Mouse (Mus musculus) heart, postnatal 10 days (tissue): ENCODE data around the gene Ptprg. TPM values are rescaled to one million over a fixed set of nuclear protein-coding genes. Genes with fewer than 3 reads are reported as not detected.

Experiments used
- DNase-seq, 2 experiments: peaks; one replicate each; pipeline ENCODE4 v3.0.0; 2021
- intact Hi-C: fragments of 180-260 bp; cut with DNase I; formaldehyde crosslinking; loops from one replicate; pipeline ENCODE4 v1.15.1; 2025
- total RNA-seq, 2 experiments: library from RNA; stranded (reverse); gene quantifications; 2 replicates each; pipeline ENCODE4 v1.2.3; 2021

Ptprg gene
- total RNA-seq, 2 experiments from 2014 or later, result 79.8 to 89.9 TPM

DNA sequence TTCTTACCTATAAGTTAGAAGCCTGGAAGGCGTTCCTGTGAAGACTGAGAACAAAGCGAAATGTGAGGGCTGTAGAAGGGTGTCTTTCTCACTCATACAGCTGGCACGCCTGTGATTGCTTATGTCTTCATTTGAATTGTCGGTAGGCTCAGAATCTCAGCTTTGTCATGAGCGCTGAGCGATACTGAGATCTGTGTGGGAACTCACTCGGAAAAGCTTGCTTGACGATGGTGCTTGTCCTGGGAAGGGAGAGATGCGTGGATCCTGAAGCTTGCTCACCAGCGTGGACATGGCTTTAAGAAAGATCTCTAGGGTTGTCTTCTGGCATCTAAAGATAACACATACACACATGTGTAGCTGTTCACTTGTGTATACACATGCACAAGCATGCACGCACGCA lies 516.4 kb downstream of the Ptprg start:
- intact Hi-C loops, result no loop called here
- no peak for DNase-seq

DNA sequence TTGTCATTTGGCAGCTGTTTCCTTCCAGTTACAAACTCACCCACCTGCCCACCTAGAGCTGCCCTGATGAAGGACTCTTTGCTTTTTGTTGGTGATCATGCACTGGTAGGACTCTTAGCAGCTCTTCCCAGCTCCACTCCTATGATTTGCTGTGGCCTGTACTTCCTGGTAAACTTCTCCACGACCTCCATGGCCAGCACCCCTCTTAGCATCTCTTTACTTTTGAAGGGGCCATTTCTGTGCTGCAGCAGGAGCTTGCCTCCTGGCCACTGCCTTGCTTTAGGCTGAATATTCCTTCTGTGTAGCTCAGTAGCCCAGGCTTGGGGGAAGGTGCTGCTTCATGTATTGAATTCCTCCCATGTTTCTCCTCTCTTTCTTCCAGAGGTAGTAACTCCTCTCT lies 517.0 kb downstream of the Ptprg start:
- DNase-seq, result no peak
- intact Hi-C loops, result no loop called here

DNA sequence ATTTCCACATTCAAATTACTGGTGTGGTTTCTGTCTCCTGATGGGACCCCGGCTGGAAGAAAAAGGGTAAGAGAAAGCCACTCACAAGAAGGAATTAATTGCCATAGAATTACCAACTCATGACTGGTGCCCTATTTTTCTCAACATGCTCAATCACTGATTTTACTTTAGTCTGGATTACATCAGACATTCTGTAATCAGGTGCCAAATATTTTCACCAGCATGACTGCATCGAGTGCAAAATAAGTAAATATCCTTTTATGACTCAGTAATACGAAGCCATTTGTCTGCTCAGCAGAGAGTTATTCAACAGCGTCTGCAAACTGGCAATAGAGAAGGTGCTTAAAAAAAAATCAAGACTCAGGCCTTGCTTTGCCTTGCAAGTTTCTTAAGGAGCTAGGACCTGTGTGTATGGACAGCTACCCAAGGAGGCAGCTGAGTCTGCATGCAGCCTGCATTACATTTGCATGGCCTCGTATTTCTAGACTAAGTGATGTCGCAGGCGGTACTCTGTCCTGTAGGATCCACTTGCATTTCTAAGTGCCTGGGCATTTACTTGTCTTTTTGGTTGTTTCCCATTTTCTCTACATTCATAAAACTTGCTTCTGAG lies 517.6 kb downstream of the Ptprg start:
- intact Hi-C loops, result no loop called here
- no peak for DNase-seq

GRCm38 (mm10) chr14:12072026-12072861 lies 518.9 kb downstream of the Ptprg start:
- intact Hi-C loops, result no loop called here
- no peak for DNase-seq

DNA sequence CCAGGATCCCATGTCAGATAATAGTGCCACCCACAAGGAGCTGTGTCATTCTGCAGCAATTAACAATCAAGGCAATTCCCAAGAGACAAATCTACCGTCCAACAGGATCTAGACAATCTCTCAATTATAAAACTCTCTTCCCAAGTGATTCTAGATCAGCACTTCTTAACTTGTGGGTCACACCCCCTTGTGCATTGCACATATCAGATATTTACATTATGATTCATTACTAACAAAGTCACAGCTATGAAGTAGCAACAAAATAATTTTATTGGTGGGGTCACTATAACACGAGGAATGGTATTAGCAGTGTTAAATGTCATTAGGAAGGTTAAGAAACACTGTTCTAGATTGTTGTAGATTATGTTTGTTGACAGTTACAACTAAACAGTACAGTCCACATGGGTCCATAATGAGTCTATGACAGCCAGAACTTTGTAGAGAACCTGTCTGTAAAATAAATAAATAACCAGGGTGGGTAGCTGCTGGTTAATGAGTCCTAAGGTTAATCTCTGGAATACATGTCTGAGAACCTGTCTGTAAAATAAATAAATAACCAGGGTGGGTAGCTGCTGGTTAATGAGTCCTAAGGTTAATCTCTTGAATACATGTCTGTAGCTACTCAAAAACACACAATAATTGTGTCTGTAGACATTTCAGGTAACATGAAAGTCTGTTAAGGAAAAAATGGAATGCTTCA lies 520.2 kb downstream of the Ptprg start:
- intact Hi-C loops, result no loop called here
- DNase-seq, result no peak

DNA sequence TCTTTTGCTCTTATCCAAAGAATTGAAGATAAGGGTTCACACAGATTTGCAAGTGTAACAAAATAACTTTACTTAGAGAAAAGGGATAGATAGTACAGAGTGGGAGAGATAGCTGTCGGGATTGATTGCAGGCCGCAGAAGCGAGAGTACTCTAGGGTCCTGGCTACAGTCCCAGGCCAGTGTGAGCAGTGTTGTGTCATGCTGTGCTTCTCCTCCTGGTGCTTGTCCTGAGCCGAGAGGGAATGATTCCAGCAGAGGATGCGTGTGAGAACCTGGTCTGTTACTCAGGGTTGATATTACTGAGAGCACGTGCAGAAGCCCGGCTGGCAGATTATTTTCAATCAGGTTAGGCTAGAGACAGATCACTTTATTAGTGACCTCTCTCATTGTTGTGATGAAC lies 523.9 kb downstream of the Ptprg start:
- intact Hi-C loops, result no loop called here
- DNase-seq, result peak; percentile 12 to 35

DNA sequence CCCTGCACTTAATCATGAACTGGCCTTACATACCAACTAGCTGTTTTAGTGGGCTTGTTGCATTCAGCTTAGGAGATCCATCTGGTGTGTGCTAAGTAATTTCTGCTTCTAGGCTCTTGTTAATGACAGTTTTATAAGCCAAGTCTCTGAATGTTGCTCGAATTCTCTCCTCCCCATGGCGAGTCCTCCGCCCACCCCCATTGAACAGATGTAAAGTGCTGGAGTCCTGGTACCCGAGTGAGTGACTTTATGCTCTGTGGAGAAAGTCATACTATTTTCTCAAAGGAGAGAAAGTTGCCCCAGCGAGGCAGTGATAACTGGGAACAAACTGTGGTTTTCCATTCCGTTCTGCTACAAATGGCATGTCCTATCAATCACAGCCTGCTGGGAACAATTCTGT lies 525.9 kb downstream of the Ptprg start:
- intact Hi-C loops, result no loop called here

GRCm38 (mm10) chr14:12079833-12080401 lies 526.6 kb downstream of the Ptprg start:
- no peak for DNase-seq
- intact Hi-C loops, result no loop called here

More for the DNA sequence above, 525.9 kb downstream of the Ptprg start:
- no peak for DNase-seq

DNA sequence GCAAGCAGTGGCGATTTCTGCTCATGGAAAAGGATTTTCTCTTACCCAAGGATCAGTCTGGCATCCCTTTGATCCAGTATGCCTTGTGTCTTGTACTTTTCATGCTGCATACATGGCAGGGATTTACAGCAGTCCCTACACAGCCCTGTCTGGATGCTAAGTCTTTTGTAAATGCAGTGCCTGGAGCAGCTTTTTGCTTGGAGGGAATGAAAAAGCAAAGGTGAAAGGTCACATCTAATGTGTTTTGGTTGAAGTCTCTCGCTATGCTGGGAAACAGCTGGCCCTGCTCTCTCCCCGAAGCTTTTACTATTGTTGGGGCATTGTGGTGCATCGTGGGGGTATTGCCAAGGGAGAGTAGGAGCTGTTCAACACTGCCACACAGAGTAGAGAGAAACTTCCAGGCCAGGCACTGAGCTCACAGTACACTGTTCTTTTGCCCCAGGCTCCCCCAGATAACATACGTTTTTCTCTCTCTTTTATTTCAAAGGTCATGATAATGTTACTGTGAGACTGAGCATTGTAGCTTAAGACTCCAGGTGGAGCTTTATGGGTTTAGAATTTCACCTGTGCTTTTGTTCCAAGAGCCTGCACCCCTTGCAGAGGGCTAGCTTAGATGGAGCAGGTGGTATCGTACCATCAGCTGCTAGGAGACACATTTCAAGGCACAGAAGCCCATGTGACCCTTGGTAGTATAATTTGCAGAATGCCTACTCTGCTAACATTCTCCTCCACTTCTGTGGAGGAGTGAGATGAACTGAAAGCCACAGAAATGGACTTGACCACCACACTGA lies 529.0 kb downstream of the Ptprg start:
- no peak for DNase-seq
- intact Hi-C loops, result no loop called here

DNA sequence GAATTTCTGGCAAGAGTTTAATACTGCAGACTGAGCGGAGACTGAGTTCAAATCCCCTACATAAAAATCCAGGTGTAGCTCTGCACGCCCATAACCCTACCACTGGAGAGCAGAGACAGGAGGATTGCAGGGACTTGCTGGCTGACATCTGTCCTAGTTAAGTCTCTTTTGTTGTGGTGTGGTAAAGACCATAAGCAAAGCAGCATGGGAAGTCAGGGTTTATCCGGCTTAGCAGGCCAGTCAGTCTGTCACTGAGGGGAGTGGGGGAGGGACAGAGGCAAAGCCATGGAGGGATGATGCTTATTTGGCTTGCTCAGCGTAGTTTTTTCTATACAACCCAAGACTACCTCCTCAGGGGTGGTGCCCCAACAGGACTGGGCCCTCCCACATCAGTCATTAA lies 530.7 kb downstream of the Ptprg start:
- DNase-seq, result no peak
- intact Hi-C loops, result no loop called here

DNA sequence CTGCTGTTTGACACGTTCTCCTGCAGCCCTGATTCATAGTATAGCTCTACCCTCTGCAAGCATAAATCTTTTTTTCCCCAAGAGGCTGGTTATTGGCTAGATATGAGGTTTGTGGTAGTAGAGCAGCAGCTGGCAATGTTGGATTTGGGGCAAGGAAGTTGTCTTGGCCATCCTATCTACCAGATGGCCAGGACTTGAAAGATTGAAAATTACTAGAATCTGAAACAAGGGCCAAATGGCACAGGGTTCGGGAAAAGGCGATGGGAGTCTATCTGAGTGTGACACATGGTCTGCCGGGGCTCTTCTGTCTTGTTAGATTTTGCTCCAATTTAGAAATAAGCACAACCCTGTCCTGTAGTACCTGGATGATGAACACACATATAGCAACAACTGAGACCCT lies 531.7 kb downstream of the Ptprg start:
- no peak for DNase-seq
- intact Hi-C loops, result no loop called here

DNA sequence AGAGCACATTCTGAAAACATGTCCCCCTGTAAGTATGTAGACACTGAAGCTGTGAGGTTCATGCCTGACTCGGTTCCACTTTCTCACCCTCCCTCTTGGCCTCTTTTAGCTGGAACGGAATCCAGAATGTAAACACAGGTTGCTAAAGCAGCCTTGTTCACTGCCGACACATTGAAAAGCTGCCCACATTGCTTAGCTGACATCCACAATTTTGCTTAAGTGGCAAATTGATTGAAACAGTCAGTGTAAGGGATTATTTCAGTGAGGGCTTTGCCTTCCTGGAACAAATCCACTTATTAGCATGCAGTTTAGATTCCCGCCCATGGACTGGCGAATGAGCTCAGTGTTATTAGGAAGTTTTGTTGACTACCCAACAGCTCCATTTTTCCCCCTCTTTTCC lies 532.8 kb downstream of the Ptprg start:
- intact Hi-C loops, result no loop called here
- no peak for DNase-seq

DNA sequence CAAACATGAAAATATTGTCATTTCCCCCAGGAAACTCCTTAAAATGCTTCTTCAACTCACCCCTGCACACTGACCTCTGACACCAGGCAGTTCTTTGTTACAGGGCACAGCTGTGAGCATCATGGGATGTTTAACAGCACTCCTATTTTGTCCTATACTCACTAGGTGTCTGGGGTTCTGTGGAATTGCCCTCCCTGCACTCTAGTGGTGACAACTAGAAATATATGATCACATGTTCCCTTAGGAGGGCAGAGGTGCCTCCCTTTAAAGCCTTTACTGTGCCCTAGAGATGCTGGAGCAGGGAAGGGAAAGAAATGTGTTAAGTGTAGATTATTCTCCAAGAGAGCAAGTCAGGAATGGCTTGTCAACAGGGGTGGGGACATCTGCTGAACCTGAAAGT lies 536.6 kb downstream of the Ptprg start:
- no peak for DNase-seq
- intact Hi-C loops, result no loop called here

- intact Hi-C loops, result no loop called here
- DNase-seq, result no peak
Observed at GRCm38 (mm10) chr14:12091730-12092129, 538.4 kb downstream of the Ptprg start.

DNA sequence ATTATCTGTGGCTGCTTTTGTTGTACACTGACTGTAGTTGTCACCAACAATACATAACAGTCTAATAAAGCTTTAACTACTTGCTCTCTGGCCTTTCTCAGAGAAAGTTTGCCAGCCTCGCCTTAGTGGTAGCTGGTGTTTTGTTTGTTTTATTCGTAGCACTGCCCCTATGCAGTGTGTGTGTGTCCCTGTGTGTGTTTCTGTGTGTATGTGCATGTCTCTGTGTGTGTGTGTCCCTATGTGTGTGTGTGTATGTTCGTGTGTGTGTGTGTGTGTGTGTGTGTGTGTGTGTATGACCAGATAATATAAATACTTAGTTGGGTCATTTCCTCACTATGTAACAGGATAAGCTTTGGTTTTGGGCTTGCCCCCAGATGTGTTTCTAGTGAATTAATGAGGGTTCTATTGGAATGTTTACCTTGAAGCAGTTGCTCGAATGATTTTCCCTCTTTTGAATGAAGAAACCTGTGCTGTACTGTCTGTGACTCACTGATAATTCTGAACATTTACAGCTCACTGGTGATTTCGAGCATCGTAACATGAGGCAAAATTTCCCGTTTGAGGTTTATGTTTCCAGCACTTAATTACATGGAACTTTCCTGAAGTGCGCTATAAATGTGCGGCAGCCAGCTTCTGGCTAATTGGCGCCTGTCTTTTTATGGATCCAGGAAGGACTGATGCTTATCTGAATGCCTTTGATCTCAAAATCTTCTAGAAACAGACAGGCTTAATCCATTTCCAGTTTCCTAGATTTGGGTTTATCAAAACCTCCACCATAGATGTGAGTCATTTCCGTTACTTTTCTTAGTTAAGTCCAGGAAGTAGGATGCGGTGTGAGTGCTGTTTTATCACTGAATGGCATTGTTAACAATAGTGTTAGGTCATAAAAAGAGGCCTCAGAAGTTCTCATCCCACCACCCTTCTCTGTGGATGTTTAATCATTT lies 546.3 kb downstream of the Ptprg start:
- intact Hi-C loops, result loop anchor here (2.0 kb wide), 1 partner anchor 37 kb away; no protein-coding TSS in a partner anchor
- DNase-seq, result peak in 1 of 2 experiments; percentile 27

GRCm38 (mm10) chr14:12102389-12103325 lies 549.3 kb downstream of the Ptprg start:
- intact Hi-C loops, result no loop called here
- no peak for DNase-seq

GRCm38 (mm10) chr14:12104297-12105155 lies 551.2 kb downstream of the Ptprg start:
- intact Hi-C loops, result no loop called here
- no peak for DNase-seq

DNA sequence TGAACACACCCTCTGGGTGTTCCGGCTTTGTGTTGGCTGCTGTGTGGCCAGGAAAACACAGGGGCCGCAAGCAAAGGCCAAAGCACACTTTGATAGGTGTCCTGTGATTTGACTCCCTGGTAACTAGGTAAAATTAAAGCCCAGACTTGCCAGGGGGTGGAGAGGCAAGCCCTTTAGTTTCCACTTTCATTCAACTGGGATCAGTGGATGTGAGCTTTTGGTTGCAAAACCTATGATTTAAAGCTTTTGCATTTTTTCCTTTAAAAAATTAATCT lies 551.8 kb downstream of the Ptprg start:
- intact Hi-C loops, result no loop called here
- DNase-seq, result no peak
